Mouse (Mus musculus): ENCODE results near the gene Smg6.
A peak's percentile ranks its signal among the peaks of the same experiment; 100 is the strongest.
"Not testable (repeated sequence)": the region's sequence is repeated elsewhere in the genome, so short reads cannot be mapped to it uniquely, and the experiment has no call there.

The Smg6 gene

DNA sequence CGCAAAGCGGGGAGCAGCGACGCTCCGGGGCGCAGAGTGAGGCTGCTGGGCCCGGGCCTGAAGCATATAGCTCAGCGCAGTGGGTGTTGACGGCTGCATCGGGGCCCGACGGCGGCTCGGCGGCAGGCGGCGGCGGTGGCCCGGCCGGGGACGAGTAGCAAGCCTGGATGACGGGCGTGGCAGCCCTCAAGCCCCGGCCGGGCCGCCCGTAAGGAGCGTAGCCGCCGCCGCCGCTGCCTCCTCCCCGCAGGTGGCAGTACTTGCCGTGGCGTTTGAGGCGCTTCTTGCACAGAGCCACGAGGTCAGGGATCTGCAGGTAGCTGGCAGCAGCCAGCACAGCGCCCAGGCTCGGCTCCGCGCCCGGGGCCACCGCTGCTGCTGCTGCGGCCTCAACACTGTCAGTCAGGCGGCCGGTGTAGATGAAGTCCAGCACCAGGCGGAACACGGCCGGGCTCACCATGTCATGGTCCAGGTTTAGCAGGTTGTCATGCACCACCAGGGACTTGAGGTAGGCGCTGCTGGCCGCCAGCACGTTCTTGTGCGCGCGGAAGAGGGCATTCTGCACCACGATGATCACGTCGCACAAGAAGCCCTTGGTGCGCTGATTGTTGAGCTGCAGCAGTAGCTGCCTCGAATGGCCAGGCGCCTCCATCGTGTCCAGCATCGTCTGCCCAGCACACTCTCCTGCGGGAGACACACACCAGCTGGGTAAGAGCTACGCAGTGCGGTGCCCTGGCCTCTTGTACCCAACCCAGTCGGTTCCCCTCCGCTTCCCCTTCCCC, 241.4 kb downstream of the Smg6 start:
- no peak for DNase-seq (ENCODE audit: low read depth, low spot score)

DNA sequence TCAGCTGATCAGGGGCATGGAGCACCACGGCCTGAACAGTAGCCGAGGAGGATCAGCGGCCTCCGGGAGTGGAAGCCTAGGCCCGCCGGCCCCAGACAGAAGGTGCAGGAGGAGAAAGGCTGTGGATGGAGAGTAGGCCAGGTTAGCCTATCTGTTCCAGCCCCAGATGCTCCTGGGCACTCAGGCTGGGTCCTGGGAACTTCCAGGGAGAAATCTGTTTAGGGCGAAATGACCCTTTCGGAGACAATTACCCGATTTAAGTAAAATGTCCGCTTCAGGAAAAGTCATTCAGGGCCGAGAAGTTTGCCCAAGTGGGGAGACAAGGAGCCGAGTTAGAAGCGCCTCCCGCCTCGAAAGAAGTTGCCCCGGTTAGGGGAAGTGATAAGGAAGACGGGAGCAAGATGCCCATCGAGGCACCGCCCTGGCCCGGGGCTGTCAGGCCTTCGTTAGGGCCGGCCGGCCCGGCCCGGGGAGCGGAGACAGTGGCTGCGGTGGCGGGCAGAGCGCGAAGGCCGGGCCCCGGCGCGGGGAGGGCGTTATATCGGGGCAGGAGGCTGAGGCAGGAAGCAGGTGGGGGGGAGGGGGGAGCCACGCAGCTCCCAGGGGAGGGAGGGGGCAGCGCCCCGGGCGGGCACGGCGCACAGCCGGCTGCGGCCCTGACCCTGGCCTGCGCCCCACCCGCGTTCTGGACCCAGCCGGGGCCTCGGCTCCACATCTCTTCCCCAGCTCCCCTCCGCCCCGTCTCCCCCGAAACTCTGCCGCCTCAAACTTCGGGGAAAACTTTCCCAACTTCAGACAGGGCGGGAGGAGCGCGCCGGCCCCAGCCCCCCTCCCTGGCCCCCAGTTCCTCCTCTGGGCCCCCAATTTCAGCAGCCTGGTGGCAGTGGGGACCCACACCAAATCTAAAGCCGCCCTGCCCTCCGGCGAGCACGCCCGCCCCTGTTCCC, 242.3 kb downstream of the Smg6 start:
- no peak for DNase-seq (ENCODE audit: low read depth, low spot score)

DNA sequence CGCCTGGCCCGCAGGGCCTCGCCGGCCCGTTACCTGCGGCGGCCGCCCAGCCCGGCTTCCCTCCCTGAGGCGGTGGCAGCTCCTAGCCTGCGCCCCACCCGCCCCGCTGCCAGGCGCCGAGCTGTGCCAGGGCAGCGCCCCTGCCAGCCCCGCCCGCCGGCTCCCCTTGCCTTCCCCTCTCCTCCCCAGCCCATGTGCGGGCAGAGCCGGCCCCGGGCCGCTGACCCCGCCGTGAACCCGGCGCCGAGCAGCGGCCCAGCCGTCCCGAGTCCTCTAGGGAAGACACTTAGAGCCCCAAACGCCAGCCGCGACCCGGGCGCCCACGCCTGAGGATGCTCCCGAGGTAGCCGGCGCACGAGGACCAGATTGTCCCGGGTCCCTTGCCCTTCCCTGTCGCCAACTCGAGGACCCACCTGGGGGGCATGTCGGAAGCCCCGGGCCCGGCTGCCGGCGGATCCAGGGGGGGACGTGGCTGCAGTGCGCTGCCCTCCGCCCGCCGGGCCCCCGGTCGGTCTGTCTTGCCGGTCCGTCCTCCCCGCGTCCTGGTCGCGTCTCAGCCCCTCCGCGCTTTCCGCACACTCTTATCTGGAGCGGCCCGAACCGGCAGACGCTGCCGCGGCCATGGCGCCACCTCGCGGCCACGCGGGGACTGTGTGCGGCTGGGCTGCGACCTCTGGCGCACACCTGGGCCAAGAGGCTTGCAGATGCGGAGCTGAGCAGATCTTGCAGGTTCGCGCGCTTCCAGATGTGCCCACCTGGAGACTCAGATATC, 243.2 kb downstream of the Smg6 start:
- no peak for DNase-seq (ENCODE audit: low read depth, low spot score)

DNA sequence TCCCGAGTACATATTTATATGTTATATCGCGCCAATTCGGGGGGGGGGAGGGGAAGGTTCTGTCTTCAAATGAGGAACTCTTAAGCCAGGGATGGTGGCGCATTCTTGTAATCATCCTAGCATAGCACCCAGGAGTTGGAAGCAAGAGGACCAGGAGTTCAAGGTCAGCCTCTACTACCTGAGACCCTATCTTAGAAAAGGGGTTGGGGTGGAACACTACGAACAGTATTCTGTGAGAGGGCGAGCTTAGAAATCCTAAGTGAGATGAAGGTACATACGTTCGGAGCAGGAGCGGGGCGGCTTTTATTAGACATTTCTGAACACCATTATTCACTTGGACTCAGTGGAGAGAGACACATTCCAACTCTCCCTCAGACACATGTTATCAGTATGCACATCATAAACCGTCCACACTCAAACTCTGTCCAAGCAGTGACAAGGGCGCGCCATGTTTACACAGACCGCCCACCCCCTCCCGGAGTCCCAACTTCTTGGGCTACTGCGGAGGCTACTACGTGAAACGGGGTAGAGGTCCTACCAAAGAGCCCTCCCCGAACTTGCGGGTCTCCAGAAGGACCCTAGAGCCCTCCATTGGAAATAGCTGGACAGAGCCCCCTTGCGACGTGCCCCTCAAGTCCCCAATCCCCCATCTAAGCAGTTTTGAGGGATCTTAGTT, 243.9 kb downstream of the Smg6 start, which contains the start of gene Hic1:
Hic1 (minus strand) TSS at position 115 of the 676 bp plus-strand sequence.
- DNase-seq (ENCODE audit: low read depth, low spot score): no peak

DNA sequence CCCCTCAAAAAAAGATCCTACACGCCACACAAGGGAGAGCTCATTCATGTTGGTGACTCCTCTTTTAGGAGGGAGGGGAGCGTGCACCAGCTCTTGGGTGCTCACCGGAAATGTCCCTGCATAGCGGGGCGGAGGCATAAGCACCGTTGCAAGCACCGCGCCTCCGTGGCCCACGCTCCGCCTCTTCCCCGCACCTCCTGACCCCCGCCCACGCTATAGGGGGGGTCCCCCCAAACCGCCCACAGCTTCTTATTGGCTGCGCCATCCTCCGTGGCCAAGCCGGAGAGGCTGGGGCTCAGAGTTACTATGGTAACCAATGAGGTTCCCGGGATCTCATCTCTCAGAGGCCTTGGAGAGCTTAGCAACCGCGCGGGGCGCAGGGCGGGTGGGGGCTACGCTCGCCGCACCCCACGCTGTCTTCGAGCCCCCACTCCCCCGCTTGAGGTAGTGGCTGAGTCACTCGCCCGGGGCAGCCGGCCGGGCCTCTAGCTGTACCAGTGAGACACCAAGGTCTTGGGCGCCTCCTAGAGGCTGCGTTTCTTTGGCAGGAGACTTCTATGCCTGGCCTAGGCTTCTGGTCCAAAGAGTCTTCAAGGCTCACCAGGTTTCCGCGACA, 244.6 kb downstream of the Smg6 start:
- peak; percentile 78 for DNase-seq (ENCODE audit: low read depth, low spot score)

DNA sequence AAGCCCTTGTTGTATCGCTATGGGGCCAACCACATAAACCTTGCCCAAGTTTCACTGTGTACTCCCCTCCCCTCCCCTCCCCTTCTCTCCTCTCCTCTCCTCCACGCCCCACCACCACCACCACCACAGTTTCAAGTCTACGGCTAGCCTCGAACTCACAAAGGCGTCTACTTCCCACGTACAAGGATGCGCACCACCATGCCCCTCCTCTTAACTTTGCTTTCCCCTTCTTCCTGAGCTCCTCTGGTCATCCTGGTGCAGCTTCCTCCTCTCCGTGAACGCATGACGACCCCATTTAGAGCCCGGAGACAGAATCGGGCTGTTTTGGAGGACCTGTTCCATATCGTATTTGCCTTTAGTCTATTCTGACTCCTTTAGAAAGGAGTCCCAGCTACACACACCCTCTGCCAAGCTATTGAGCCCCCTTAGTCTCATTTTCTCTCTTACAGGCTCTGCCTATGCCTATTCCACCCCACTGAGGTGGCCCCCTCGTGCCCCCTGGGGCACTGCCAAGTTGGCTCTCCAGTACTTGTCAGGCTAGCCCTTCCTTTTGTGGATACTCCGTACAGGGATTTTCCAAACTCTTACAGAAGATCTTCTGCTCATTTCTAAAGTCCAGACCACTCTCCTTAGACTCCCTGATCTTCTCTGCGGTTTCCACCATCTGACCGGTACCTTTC, 245.7 kb downstream of the Smg6 start:
- DNase-seq (ENCODE audit: low read depth, low spot score): no peak

DNA sequence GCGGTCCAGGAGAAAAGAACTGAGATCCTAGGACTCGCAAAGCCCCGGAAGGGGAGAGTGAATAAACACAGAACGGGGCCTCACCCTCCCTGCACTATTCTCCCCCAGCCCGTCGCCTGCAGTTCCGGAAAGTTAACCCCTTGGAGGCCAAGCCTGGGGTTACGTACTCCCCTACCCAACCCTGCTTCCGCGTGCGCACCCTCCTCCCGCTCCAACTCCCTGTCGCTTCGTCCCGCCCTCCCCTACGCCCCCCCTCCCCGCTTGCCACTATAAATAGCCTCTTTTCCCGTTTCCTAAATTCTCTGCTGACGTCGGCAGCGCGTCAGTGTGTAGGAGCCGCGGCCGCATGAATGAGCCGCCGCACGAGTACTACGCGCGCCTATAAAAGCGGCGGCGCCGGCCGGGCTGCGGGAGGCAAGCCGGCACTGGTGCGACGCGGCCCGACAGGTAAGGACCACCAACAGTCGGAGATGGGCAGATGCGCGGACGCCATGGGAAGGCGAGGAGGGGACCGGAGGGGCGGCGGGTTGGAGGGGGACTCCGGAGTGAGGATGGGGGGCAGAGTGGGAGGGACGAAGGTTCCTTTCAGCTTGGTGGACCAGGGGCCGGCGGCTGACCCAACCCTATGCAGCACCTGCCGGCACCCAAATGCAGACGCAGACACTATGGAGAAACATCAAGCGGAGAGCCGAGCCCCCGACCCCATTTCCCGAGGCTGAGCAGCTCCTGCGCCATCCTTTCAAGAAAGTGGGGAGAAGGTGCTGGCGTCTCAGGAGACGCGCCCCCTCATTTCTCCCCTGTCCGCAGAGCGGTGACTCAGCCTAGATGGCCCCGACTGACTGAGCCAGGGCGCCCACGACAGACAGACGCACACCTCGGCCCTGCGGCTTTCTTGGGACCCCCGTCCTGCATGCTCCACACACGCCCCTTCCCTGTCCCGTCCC, 246.8 kb downstream of the Smg6 start:
- no peak for DNase-seq (ENCODE audit: low read depth, low spot score)

DNA sequence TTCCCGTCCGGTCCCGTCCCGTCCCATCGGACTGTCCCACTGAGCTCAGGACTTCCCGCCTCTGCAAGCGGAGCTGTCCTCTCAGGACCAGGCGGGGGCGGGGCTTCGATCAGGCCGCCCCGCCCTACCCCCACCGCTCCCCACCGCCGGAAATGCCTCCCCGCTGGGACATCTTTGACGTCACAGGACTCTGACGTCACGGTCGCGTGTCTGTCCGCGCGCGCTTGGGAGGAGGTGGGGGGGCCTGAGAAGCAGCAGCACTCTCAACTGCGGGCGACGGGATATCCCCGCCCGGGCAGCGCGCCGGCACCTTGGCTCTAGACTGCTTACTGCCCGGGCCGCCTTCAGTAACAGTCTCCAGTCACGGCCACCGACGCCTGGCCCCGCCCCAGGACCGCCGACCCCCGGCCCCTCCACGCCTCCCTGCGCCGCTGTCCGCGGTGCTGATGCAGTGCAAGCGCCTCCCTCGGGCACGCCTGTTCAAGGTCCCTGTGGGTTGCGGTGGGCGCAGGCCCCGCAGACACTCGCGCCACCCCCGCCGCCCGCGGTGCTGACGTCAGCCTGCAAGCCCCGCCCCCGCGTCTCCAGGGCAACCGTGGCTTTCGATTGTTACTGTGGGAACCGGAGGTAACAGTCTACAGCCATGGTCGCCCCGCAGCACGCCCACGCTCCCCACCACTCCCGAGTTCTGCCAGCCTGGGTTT, 247.6 kb downstream of the Smg6 start:
- DNase-seq (ENCODE audit: low read depth, low spot score): peak; percentile 73

DNA sequence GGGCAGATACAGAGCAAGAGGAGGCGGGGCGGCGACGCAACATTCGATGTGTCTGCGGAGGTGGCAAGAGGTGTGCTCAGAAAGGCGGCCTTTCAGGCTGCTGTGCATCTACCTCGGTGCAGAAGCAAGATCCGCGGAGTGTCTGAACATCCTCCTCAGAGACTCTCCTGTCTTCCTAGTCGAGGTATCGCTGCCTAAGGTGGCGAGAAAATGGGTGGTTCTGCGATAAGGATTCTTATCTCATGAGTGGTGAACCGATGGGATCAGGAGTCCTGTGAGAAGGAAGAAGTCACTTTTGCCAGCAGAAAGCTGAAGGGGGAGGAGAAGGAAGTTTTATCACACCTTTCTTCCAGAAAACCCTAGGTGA, 248.2 kb downstream of the Smg6 start:
- DNase-seq (ENCODE audit: low read depth, low spot score): no peak

DNA sequence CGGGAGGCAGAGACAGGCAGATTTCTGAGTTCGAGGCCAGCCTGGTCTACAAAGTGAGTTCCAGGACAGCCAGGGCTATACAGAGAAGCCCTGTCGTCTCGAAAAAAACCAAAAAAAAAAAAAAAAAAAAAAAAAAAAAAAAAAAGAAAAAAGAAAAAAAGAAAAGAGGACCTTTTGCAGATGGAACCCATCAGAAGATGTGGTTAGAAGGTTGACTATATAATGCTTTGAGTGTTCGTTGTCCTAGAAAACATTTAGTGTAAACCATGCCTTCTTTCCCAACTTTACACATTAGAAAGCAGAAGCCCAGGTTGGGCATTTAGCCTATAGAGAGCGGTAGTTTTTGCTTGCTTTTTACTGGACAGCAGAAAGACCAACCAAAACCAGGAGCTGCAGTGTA, 249.0 kb downstream of the Smg6 start:
- DNase-seq (ENCODE audit: low read depth, low spot score): not testable (repeated sequence)

DNA sequence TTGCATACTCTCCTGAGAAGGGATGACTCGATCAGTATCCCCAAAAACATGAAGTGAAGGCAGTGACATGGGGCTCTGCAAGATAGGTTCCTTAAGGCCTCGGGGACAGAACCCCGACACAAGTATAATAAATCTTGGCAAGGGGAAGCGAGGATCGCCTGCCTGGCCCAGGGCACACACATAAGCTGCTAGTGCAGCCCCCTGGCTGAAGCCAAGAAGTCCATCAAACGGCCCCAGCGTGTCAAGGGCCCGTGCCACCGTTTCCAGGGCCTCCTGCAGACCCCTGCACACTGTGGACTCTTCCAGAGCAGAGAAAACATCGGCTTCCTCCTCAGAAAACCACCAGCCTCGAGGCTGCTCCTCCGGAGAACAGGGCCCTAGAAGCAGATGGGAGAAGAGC, 252.4 kb downstream of the Smg6 start:
- no peak for DNase-seq (ENCODE audit: low read depth, low spot score)

DNA sequence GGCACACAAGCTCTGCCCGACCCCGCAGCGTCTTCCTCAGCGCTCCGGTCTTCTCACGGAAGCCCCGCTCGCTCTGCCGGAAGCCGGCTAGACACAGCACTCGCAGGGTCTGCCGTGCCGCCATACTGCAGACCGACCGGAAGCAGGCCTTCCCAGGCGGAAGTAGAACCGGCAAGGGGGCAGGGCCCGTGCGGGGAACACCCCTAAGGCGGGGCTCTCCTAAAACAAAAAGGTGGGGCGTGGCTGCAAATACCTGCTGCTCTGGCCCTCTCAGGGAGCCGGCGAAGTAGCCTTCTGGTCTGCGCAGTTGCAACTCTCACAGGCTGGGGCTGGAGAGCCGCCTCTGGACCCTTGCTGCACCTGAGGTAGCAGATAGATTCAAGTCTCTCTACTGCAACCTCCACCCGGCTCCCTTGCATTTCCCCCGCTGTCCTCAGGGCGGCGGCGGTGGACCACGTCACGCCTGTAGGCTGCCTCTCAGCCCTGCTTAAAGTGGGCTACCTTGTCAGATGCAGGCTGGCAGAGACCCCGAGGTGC, 253.1 kb downstream of the Smg6 start, which contains the start of gene Ovca2:
Ovca2 (minus strand) TSS at position 164 of the 537 bp plus-strand sequence.
- DNase-seq (ENCODE audit: low read depth, low spot score): peak; percentile 77

DNA sequence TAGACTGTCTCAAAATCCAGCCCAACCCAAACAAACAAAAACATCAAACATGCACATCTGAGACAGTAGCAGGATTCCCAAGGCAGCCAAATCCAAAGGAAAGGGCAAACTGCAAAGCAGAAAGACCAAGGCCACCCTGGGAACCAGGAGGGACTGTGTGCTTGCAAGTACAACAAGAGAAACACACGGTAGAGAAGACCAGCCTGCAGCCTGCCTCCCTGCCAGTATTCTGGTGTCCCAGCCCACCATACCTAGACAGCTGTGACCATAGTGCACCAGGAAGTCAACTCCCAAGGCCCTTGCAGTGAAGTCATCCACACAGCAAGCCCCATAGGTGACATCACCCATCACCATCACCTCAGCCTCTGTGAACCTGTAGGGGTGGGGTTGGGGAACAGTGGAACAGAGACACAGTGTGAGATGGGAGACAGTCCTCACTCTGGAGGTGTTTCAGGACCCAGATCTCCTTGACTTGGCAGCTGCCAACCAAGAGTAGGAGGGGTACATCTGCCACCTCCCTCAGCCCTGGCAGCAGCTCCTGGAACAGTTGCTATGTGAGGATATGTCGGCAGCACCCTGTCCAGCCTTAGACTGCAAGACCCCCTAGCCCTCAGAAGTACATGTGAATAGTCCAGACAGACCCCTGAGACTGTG, 258.4 kb downstream of the Smg6 start:
- no peak for DNase-seq (ENCODE audit: low read depth, low spot score)

DNA sequence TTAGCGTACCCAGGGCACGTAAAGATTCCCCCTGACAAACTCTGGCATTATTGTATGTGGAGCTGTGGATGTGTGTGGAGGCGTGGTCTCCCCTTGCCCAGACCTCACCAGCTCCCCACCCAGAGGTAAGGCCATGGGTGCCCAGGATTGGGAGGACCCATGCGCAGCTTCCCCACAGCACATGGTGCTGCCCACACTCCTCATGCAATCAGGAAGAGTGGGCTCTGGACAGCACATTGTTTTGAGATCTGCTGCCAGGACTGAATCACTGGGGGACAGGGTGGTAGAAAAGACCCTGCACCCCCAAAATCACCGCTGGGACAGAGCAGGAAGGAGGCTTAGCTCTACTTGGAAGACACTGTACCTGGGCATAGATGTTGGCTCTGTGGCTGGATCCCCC, 258.9 kb downstream of the Smg6 start:
- no peak for DNase-seq (ENCODE audit: low read depth, low spot score)

DNA sequence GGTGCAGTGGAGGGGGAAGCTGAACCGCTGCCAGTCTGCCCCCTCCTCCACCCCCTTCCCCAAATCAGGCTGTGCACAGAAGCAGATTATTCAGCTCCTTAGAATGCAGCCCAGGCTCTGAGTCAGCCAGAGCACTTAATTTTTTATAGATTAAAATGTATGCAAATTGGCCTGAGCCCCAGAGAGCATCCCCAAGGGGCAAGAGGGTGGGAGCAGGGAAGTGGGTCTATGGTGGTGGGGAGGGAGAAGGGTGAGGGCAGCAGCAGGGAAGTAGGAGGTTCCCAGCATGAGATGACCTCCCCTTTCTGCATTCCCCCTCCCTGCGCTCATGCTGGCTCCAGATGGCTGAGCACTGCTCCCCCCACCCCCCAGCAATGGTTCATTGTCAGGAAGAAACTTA, 259.4 kb downstream of the Smg6 start:
- DNase-seq (ENCODE audit: low read depth, low spot score): no peak

DNA sequence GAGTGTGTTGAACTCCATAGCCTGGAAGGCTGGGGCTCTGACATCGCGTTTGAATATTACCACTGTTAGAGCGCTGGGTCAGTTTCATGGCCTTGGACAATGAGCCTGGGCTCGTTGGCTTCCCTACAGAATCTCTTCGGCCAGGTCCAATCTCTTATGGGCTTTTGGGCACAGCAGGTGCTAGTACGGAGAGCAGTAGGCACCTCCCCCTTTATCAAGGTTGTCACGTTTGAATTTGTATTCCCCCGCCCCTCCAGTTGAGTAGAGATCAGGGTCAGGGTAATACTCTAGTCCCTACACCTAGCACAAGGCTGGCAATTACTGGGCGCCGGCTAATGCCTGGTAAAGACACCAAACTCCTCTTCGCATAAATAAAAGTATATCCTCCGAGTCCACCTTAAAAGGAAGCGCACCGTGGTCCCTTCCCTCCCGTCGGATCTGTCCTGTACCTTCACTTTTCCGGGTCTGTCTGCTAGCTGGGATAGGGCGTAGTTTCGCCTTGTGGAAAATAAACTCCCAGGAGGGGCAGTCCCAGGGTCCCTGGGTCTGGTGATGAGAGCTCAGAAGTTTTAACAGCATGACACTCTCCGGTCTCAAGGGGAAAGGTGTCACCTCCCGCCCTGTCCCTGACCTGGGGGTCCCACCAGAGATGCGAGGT, 264.2 kb downstream of the Smg6 start:
- no peak for DNase-seq (ENCODE audit: low read depth, low spot score)

DNA sequence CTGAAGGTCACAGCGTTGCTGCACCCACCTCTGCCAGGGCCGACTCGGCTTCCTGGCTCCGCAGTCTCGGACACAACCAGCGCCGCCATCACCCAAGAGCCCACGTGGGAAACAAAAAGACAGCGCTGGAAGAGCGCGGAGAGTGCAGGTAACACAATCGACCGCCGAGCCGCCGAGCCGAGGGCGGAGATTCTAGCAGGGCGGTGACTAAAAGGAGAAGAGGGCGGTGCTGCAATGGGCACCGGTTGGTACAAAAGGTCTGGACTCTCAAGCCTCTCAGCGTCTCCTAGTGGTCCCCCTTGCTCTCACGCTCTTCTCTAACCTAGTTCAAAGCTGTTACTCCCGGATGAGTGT, 264.7 kb downstream of the Smg6 start:
- peak; percentile 73 for DNase-seq (ENCODE audit: low read depth, low spot score)
